Mouse (Mus musculus) embryo, embryonic 11.5 days (tissue): ENCODE results near the gene Gadl1.
A peak's percentile ranks its signal among the peaks of the same experiment; 100 is the strongest.
"Not testable (repeated sequence)": the region's sequence is repeated elsewhere in the genome, so short reads cannot be mapped to it uniquely, and the experiment has no call there.

Experiments used
- DNase-seq: peaks from one replicate; pipeline ENCODE4 v3.0.0-alpha.2; 2012; ENCODE audit warnings: low read depth, low spot score

Gadl1 gene

DNA sequence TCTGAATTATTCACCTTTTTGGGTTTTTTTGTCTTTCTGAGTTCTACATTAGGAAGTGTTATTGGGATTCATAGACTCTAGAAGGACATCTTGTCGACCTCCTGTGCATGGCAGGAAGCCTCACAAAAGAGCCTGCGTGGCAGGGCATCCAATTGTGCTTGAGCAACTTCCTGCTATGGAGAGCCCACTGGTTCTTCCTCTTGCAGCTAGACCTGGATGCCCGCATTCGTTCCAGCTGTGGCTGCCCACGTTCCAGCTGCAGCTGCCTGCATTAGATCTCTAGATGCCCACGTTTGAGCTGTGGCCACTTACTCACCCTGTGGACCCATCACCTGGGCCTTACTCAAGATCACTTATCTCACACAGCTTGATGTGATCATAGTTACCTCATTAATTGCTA is 116.1 kb downstream of the Gadl1 start:
- no peak for DNase-seq

DNA sequence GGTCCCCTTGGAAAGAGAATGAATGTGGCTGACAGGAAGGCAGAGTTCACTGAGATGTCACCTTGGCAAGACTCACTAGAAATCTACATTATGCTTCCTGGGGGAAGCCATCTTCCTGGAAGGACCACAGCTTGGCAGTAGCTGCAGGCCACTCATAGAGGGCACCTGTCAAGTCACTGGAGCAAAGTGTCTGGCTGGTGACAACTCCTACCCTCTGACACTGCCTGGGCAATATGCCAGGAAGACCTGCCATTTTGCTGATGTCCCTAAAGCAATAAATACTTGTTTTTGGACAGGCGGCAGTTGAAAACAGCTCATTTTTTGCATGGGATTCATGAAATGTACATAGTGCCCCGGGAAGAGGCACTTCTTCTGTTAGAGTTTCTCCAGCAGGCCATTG is 119.8 kb downstream of the Gadl1 start:
- DNase-seq, result no peak

DNA sequence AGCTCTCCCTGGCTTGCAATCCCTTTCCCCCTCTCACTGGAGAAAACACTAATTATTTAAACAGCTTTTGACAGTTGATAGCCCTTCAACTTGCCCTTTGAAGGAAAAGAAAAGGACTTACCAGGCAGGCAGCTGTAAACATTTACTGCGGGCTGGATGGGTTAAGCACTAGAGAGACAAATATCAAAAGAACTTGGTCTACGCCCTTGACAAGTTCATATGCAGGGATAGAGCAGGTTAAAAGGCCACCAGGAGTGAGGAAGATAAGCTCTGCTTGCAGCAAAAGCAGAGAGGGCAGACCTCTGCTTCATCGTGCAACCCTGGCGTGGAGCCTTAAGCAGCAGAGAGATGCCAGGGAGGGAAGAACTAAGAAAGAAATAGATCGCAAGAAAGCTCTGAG is 123.5 kb downstream of the Gadl1 start:
- DNase-seq, result no peak

DNA sequence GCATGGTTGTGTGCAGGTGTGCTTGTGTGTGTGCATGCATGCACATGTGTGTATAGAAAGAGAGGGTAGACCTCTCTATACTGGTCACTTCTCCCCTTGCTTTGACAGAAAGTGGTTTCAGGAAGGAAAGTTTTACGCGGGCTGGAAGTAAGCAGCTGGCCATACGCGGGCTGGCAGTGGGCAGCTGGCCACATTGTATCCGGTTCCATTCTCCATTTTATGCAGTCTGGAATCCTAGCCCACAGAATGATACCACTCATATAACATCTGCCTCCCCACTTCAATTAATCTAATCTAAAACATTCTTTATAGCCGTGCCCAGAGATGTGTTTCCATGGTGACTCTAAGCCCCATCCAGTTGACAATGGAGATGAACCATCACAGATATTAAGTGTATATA is 129.0 kb downstream of the Gadl1 start:
- no peak for DNase-seq

DNA sequence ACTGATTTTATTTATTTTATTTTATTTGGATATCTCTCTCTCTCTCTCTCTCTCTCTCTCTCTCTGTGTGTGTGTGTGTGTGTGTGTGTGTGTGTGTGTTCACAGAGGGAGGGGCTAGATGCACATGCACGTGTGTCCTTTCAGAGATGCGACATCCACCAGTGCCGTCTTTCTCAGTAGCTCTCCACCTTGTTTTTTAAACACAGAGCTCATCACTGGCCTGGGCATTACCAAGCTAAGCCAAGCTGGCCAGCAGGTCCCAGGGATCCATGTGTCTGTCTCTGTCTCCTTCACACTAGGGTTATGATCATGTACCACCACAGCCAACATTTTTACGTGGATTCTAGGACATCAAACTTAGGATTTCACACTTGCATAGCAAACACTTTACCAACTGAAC is 130.7 kb downstream of the Gadl1 start:
- no peak for DNase-seq

DNA sequence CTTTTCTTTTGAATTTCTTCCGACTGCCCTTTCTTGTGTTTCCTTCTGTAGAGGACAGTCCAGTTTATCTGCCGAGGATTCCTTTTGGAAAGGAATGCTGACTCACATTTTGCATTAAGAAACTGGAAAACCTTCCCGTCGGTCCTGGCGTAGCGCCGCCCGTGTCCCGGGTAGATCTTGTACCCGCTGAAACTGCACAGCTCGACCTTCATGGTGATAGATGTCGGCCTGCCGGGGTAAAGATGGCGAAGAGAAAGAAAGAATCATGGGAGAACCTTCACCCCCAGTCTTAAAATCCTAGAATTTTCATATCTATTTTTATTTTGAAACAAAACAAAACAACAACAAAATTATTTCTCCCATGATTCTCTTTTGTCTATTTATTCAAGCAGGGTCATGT is 131.6 kb downstream of the Gadl1 start:
- not testable (repeated sequence) for DNase-seq

DNA sequence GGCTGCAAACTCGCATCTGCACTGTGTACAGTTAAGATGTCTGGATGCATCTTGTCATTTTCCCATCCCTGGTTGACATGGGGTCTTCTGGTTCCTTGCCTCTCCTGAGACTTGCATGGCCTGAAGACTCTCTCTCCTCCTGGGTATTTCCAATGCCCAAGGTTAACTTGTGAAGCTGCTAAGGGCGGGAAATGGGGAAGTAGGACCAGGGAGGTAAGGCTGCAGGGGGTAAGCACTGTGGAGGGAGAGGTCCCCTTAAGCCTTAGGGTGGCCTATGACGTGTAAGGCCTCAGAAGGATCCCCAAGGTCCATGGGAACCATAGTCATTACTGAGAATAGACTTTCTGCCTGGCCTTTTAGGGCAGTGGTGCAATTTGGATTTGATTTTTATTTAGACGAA is 132.1 kb downstream of the Gadl1 start:
- DNase-seq, result no peak

DNA sequence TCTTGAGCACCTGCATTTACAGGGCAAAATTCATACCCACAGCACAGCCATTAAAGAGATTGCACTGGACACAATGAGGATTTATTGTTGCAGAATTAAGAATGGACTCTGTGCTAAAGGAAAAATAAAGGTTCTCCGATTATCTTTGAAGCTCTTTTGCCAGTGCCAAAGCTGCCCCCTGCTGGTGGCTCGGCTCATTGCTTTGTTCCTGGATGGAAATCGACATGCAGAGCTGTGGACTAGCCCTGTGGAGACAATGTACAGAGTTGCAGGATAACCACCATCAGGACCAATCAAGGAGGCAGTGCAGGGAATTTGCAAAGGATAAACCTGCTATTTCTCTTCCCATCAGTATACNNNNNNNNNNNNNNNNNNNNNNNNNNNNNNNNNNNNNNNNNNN is 132.5 kb downstream of the Gadl1 start:
- DNase-seq, result peak; percentile 62

DNA sequence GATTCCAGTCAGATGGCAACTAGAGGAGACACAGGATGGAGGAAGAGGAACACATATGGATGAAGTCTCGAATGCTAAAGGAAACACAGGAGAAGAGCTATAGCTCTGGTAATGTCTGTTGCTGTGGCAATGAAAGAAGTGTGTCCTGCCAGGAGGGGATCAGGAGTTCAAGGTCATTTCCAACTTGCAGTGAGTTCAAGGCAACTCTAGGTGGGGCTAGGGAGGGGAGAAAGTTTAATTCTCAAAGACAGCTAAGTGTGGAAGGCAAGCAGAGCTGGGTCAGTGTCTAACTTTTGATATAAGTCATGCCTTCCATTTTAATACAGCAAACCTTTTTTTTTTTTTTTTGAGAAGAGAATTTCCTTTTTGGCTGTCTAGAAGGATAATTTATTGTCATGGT is 140.7 kb downstream of the Gadl1 start:
- no peak for DNase-seq

DNA sequence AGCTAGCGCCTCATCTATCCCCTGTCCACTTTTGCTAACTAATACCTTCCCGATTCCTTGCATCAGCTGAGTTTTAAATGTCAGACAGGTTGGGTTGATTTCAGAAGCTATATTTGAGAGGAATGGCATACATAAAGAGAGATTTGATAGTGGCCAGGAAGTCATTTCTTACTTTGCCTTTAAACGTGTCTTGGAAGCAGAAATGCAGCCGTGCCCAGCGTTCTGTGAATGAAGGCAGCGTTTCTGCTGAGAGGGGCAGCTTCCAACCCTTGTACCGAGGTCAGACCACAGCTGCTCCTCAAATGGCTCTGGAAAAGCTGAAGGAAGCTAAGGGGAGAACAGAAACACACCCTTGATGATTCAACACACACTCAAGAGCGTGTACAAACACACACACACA is 144.7 kb downstream of the Gadl1 start:
- no peak for DNase-seq

DNA sequence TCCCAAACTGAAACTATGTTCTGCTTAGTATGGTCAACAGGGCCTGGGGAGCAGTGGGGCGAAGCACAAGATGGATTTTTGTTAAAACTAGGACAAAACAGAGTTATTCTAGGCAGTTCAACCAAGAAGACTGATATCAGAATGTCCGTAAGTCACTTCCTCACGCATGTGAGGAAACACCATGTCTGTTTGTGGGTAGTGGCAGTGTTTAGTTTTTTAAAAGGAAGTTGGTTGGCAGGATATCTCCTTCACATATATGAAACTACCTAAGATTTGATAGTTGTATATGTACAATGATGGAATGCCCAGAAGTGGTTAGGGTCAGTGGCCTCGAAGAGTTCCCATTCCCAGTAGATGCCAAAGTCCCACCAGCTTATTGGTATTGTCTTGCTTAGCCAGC is 149.2 kb downstream of the Gadl1 start:
- no peak for DNase-seq

DNA sequence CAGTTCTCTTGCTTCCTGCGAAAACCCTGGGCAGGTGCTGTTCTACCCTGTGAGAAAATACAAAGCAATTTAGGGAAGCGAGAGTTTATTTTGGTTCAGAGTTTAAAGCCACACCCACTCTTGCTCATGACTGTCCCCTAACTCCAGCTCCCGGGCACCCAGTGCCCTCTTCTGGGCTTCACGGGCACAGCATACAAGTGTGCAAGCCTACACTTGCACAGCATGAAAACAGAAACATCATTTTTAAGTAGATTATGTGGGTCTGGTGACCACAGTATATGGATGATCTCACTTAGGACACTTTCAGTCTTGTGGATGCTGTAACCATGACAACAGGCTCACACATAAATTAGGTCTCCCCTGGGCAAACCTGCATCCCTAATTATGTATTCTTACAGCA is 149.9 kb downstream of the Gadl1 start:
- no peak for DNase-seq

DNA sequence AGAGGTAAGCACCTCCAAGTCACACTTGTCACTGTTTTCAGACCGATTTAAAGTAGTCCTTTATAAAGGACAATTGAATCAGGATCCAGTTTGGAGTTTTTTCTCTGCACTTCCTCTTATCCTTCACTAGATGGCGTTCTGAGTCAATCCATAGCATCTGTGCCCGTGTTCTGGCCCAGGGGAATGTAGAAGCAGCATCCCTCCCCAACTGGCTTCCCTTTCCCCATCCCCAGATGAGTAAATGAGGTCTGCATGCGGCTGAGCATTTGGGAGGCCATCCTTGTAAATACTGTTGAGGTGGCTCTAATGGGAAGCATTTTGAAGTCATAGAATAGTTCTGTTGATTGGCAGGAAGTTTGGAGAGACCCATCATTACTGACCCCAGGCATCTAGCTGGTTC is 151.4 kb downstream of the Gadl1 start:
- no peak for DNase-seq

DNA sequence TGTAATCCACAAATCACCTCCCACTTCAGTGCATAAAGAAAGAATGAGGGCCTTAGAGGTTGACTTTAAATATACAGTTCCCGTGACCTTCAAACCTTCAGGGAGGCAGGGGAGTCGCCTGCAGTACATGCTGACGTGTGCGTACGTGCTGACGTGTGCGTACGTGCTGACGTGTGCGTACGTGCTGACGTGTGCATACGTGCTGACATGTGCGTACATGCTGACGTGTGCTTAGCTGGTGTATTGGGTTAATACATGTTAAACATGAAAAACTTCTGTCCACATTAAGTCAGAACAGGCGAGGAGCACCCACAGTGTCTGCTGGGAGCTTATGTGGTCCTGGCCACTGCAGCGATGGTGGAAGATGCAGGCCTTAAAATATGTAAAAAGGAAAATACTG is 155.5 kb downstream of the Gadl1 start:
- DNase-seq, result no peak

DNA sequence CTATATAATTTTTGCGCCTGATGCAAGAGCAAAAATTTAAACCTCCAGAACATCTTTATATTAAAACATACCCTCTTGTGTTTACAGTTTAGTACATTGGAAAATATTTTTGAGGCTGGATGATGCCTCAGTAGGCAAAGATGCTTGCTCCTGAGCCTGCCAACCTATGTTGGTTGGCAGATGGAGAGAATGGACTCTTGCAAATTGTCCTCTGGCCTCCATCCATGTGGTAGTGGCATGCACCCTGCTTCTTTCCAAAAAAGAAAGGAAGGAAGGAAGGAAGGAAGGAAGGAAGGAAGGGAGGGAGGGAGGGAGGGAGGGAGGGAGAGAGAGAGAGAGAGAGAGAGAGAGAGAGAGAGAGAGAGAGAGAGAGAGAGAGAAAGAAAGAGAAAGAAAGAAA is 162.3 kb downstream of the Gadl1 start:
- DNase-seq, result not testable (repeated sequence)

DNA sequence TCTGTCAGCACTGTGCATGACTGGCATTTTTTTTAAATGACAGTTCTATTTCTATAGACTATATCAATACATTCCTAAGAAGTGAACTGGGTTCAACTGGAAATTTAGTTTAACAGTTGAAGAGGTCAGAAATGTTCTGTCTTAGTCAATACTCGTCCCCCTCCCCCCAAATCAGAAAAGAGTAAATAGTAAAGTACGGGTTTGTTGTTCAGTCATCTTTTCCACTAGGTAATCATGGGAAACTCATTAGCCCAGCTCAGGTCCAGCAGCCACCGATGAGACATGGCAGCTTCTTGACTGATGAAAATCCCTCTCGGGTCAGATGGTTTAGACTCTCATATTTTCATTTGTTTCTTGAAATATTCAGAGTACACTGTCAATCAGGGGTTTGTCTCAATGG is 166.9 kb downstream of the Gadl1 start:
- no peak for DNase-seq

DNA sequence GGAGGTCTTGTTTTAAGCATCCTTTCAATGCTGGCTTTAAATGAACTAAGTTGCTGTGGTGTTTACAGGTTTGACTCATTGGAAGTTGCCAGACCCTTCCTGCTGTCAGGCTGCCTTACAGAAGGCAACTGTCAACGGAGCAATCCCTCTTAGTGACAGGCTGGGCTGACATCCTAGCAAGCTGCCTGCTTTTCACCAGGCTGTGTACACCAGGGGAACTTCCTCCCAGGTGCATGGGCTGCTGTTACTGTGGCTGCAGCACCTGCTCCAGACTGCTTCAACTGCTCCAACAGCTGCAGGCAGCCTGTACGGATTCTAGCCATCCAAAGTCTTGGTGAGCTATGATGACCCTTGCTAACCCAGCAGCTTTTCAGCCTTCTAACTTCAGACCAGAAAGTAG is 167.7 kb downstream of the Gadl1 start:
- no peak for DNase-seq

DNA sequence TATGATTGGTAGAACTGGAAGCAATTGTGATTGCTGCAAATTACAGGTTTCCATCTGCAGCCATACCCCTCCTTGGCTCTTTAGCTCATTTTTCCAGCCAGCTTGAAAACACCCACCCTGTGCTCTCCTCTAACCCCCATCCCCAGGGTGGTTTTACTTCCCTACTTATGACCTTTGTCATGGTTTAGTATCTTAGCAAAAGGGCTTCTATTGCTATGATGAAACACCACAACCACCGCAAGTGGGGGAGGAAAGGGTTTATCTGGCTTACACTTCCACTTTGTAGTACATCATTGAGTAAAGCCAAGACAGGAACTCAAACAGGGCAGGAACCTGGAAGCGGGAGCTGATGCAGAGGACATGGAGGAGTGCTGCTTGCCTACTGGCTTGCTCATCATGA is 168.2 kb downstream of the Gadl1 start:
- no peak for DNase-seq

DNA sequence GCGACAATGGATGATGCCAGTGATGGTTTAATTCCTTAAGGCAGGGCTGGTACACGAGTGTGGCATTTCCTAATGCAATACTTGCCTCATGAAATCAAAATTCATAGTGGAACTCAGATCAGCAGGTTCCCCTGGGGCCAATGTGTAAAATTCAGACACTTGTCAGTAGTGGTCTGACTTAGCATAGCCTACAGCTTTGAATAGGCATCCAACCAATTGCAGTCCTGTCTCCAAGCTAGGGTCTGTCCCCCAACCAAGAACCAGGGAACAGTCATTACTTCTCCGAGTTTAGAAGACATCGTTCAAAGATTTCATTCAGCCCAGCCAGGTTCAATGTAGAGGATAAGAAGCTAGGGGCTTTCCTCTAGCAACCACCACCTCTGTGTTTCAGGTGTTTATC is 172.5 kb downstream of the Gadl1 start:
- no peak for DNase-seq

DNA sequence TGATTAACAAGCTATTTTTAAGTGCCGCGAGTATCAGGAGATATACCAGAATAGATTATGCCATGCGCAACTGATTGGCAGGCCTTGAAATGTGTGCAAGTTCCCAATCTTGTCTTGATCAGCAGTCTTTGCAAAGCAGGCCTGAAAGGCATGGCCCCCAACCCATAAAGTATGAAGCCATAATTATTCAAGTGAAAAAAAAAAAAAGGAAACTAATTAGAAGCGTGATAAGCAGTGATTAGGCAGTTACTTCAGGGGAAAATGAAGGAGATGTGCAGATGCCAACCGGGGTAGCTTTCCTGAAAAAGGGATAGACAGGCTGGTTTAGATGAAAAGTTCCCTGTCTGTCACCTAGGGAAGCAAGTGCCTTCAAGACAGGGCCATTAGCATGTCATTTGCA is 174.0 kb downstream of the Gadl1 start:
- DNase-seq, result no peak

DNA sequence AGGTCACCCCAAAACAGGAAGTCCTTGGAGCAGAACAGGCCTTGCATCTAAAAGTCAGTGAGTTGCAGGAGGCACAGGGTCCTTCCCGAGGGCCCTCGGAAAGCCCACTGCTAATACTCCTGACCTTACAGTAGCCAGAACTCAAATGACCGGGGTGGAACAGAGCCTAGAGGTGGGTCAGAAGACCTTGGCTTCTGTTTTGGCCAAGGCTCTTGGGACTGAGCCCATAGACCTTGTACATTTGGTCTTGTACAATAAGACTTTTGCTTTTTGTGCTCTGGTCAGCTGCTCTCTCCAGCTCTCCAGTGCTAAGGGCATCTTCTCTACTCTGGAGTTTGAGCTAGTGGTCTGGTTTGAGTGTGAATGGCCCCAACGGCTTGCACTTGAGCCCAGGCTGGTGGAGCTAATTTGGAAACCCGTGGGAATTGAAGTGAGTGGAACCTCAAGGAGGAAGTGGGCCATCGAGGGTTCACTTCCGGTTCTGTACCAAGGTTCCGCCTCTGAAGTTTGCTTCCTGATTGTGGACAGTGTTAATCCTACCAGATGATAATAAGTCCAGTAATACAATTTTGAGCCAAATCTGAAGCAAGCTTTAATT is 174.6 kb downstream of the Gadl1 start:
- no peak for DNase-seq

DNA sequence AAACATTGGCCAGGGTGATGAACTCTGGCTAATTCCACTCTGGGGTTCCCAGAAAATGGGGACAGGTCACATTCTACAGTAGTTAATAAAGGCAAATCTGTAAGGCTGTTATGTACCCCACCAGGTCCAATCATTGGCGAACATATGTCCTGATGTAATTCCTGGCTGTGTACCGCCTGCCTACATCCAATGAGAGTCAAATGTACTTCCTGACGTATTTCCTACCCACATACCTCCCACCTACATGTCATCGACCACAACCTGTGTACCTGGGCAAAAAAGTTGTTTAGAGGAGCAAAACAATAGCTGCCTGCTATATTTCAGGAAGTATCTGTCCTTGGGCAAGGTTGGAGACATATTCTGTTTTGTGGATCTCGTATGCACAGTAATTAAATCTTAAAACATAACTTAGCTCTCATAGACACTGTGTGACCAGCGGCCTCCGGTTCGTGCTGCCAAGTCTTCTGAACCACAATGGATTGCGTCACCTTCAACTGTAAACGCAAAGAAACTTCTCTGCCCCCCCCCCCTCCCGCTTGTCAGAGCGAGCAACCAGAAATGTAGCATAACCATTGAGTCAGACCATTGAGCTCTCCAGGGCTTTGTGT is 175.2 kb downstream of the Gadl1 start:
- no peak for DNase-seq

DNA sequence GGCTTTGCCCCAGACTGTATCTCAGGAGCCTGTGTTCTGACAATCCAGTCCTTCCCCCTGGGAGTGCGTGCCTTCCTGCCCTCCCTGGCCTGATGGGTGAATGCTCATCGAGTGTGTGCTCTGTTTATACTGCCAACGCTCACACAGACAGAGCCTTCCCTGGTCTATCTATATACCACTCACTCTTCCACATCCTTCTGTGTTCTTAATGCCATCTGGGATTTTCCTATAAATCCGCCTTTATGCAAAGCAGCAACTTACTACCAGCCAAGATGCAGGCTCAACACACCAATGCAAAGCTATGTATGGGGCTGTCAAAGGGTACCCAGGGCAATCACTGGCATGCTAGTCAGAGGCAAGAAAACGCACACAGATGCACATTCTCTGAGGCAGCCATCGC is 176.7 kb downstream of the Gadl1 start:
- DNase-seq, result no peak

DNA sequence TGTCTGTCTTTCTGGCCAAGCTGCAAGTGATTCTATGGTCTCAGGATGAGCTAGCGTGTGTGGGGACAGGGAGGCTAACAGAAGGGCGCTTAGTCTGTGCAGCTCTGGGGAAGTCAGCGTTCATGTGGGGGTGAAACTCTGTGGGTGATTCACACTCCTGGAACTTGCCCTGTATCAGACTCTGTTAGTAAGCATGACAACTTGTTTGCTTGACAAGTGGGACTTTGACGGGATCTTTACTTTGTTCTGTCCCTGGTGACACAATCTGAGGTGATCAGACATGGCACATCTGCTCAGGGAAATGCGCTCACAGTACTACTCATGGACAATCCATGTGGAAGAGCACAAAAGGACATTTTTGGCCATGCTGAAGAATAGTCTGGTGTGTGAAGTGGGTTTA is 178.0 kb downstream of the Gadl1 start:
- no peak for DNase-seq
